ENCODE assay signal across 20 mouse cellular contexts in genomic region chr19:3268218-3268980, GRCm38 (mm10). TPM values are rescaled to one million over a fixed set of nuclear protein-coding genes. Genes with fewer than 3 reads are reported as not detected.
DNase-seq lines count a peak whose midpoint lies in the region; ATAC-seq and TF ChIP-seq lines count a peak whose summit lies in the region.
"Had no signal": no experiment of that assay in that cellular context is flagged by ENCODE, and none has a peak within 500 bp of the region (broad histone marks: within the 10 kb centered on the region; RNA-seq: fewer than 3 reads in every experiment).

No protein-coding gene starts in this region.

- no peak for ATAC-seq in heart, embryonic 12.5 days (ENCODE audit: insufficient number of reproducible peaks, low FRiP score)
- no peak for ATAC-seq in liver, embryonic 12.5 days
- ATAC-seq in lung, postnatal 0 days, result no peak
- ATAC-seq: activated CD4-positive, CD25-positive, alpha-beta regulatory T cell, adult 4 months; inflammation-experienced regulatory T-cells, adult 6 months had no signal

- H3K36me3 ChIP-seq in heart, embryonic 10.5 days, result peaks cover 100% of the 10 kb centered on the region
- H3K36me3 ChIP-seq in heart, embryonic 12.5 days, result peaks cover 93% of the 10 kb centered on the region
- H3K36me3 ChIP-seq in liver, embryonic 12.5 days, result peaks cover 100% of the 10 kb centered on the region
- peaks cover 51% of the 10 kb centered on the region for H3K36me3 ChIP-seq in lung, postnatal 0 days (ENCODE audit: insufficient read depth, low read length)

- no peaks in the 10 kb centered on the region for H3K4me1 ChIP-seq in heart, embryonic 10.5 days
- no peaks in the 10 kb centered on the region for H3K4me1 ChIP-seq in heart, embryonic 12.5 days (replicated peaks)
- H3K4me1 ChIP-seq in liver, embryonic 12.5 days, result no peaks in the 10 kb centered on the region
- H3K4me1 ChIP-seq in lung, postnatal 0 days (ENCODE audit: insufficient read depth, low read depth, low read length), result no peaks in the 10 kb centered on the region
- H3K4me1 ChIP-seq: embryonic facial prominence, embryonic 13.5 days; hindbrain, embryonic 12.5 days; liver, embryonic 15.5 days; midbrain, embryonic 12.5 days; stomach, embryonic 15.5 days had no signal

- no peak overlapping the region for H3K4me2 ChIP-seq in heart, embryonic 12.5 days
- H3K4me2 ChIP-seq in liver, embryonic 12.5 days, result no peak overlapping the region
- H3K4me2 ChIP-seq in lung, postnatal 0 days (replicated peaks; ENCODE audit: low read depth, low read length), result no peak overlapping the region
- H3K4me2 ChIP-seq: embryonic facial prominence, embryonic 13.5 days; hindbrain, embryonic 12.5 days; liver, embryonic 15.5 days; midbrain, embryonic 12.5 days; stomach, embryonic 15.5 days had no signal

- H3K9ac ChIP-seq in heart, embryonic 12.5 days, result no peak overlapping the region
- H3K9ac ChIP-seq in liver, embryonic 12.5 days, result no peak overlapping the region
- H3K9ac ChIP-seq in lung, postnatal 0 days (replicated peaks; ENCODE audit: low read depth), result no peak overlapping the region
- H3K9ac ChIP-seq: embryonic facial prominence, embryonic 13.5 days; hindbrain, embryonic 12.5 days; liver, embryonic 15.5 days; midbrain, embryonic 12.5 days; stomach, embryonic 15.5 days had no signal

- TF ChIP-seq EP300 in lung, postnatal 0 days (IDR thresholded peaks at IDR 0.05), result no peak

- 91% methylated on average over 17 of the region's 17 CpGs for WGBS in heart, embryonic 10.5 days
- 90% methylated on average over 17 of the region's 17 CpGs for WGBS in heart, embryonic 12.5 days
- 81% methylated on average over 17 of the region's 17 CpGs for WGBS in liver, embryonic 12.5 days (ENCODE audit: insufficient replicate concordance)
- 92% methylated on average over 17 of the region's 17 CpGs for WGBS in lung, postnatal 0 days

- H3K4me3 ChIP-seq in heart, embryonic 10.5 days, result no peak overlapping the region
- no peak overlapping the region for H3K4me3 ChIP-seq in heart, embryonic 12.5 days
- no peak overlapping the region for H3K4me3 ChIP-seq in liver, embryonic 12.5 days
- no peak overlapping the region for H3K4me3 ChIP-seq in lung, postnatal 0 days (ENCODE audit: low read depth, low read length)
- H3K4me3 ChIP-seq: embryonic facial prominence, embryonic 13.5 days; heart, adult 2 months; hindbrain, embryonic 12.5 days; liver, embryonic 15.5 days; midbrain, embryonic 12.5 days; stomach, embryonic 15.5 days had no signal

- peak; percentile 75 for DNase-seq in heart, embryonic 10.5 days (ENCODE audit: low spot score)
- peak; percentile 1 for DNase-seq in liver
- peak; percentile 8 for DNase-seq in urinary bladder, postnatal 10 days (ENCODE audit: low spot score)
- DNase-seq in urinary bladder, postnatal 36 days (ENCODE audit: low spot score in 2 of 2), result no peak
- no peak for DNase-seq in lung, postnatal 0 days (ENCODE audit: low spot score)
- DNase-seq: cerebellum, adult 9-10 months; gastrocnemius, postnatal 10 days; left cerebral cortex, postnatal 4 days; lung, postnatal 14 days had no signal

- no peak for TF ChIP-seq CTCF in lung, postnatal 0 days (IDR thresholded peaks at IDR 0.05)

- no peaks in the 10 kb centered on the region for H3K9me3 ChIP-seq in heart, embryonic 10.5 days
- H3K9me3 ChIP-seq in heart, embryonic 12.5 days (replicated peaks), result no peaks in the 10 kb centered on the region
- no peaks in the 10 kb centered on the region for H3K9me3 ChIP-seq in liver, embryonic 12.5 days (replicated peaks)
- no peaks in the 10 kb centered on the region for H3K9me3 ChIP-seq in lung, postnatal 0 days (ENCODE audit: low read length)
- H3K9me3 ChIP-seq: embryonic facial prominence, embryonic 13.5 days; hindbrain, embryonic 12.5 days; liver, embryonic 15.5 days; midbrain, embryonic 12.5 days; stomach, embryonic 15.5 days had no signal

- no peaks in the 10 kb centered on the region for H3K27me3 ChIP-seq in heart, embryonic 10.5 days (ENCODE audit: insufficient read depth, poor library complexity, severe bottlenecking)
- no peaks in the 10 kb centered on the region for H3K27me3 ChIP-seq in heart, embryonic 12.5 days (replicated peaks)
- H3K27me3 ChIP-seq in liver, embryonic 12.5 days (replicated peaks), result no peaks in the 10 kb centered on the region
- no peaks in the 10 kb centered on the region for H3K27me3 ChIP-seq in lung, postnatal 0 days (replicated peaks; ENCODE audit: insufficient read depth, low read length)
- H3K27me3 ChIP-seq: embryonic facial prominence, embryonic 13.5 days; hindbrain, embryonic 12.5 days; liver, embryonic 15.5 days; midbrain, embryonic 12.5 days; stomach, embryonic 15.5 days had no signal

- H3K27ac ChIP-seq in heart, embryonic 10.5 days, result no peak overlapping the region
- no peak overlapping the region for H3K27ac ChIP-seq in heart, embryonic 12.5 days (ENCODE audit: poor library complexity, severe bottlenecking)
- H3K27ac ChIP-seq in liver, embryonic 12.5 days, result no peak overlapping the region
- H3K27ac ChIP-seq in lung, postnatal 0 days (ENCODE audit: low read length), result no peak overlapping the region
- H3K27ac ChIP-seq: embryonic facial prominence, embryonic 13.5 days; heart, adult 2 months; hindbrain, embryonic 12.5 days; kidney, postnatal 0 days; liver, embryonic 15.5 days; midbrain, embryonic 12.5 days; stomach, embryonic 15.5 days had no signal

RNA-seq across cellular contexts. Expression of gene Mrpl21, which starts 14.3 kb away (rescaled TPM):
- 114 and 118 TPM in 2 replicates for polyA plus RNA-seq in heart, embryonic 10.5 days (2016; fragmentation: Nextera tagmentation; extraction: Ambion mirVana)
- polyA plus RNA-seq in heart, embryonic 12.5 days (2016; fragmentation: Nextera tagmentation; extraction: Ambion mirVana), result 97.1 and 98.1 TPM in 2 replicates
- 95.7 and 99.8 TPM in 2 replicates for polyA plus RNA-seq in liver, embryonic 12.5 days (2016; fragmentation: Nextera tagmentation; extraction: Ambion mirVana)
- 63.2 and 72.7 TPM in 2 replicates for polyA plus RNA-seq in lung, postnatal 0 days (2015; fragmentation: Nextera tagmentation; extraction: Ambion mirVana)

RNA-seq across cellular contexts. Expression of gene Ighmbp2, which starts 14.4 kb away (rescaled TPM):
- polyA plus RNA-seq in heart, embryonic 10.5 days (2016; fragmentation: Nextera tagmentation; extraction: Ambion mirVana), result 7.2 and 7.4 TPM in 2 replicates
- polyA plus RNA-seq in heart, embryonic 12.5 days (2016; fragmentation: Nextera tagmentation; extraction: Ambion mirVana), result 7.2 and 7.6 TPM in 2 replicates
- 5.1 and 5.7 TPM in 2 replicates for polyA plus RNA-seq in liver, embryonic 12.5 days (2016; fragmentation: Nextera tagmentation; extraction: Ambion mirVana)
- polyA plus RNA-seq in lung, postnatal 0 days (2015; fragmentation: Nextera tagmentation; extraction: Ambion mirVana), result 5.2 TPM in 2 replicates

RNA-seq across cellular contexts. Expression of gene Cpt1a, which starts 53.7 kb away (rescaled TPM):
- polyA plus RNA-seq in heart, embryonic 10.5 days (2016; fragmentation: Nextera tagmentation; extraction: Ambion mirVana), result 7.1 and 12.5 TPM in 2 replicates
- 22.3 and 22.4 TPM in 2 replicates for polyA plus RNA-seq in heart, embryonic 12.5 days (2016; fragmentation: Nextera tagmentation; extraction: Ambion mirVana)
- polyA plus RNA-seq in liver, embryonic 12.5 days (2016; fragmentation: Nextera tagmentation; extraction: Ambion mirVana), result 7.0 and 8.3 TPM in 2 replicates
- polyA plus RNA-seq in lung, postnatal 0 days (2015; fragmentation: Nextera tagmentation; extraction: Ambion mirVana), result 46.6 and 47.9 TPM in 2 replicates

Comparison
In these comparisons a context has a peak if more than half of its experiments do, and no peak if none do; other contexts are left out.
1. DNase-seq: peak in heart, embryonic 10.5 days (single experiment), liver (single experiment) and urinary bladder, postnatal 10 days (single experiment); none in urinary bladder, postnatal 36 days (0 of 2) and lung, postnatal 0 days (single experiment).